19 mouse cellular contexts compared by ENCODE assay signal in genomic region chr3:32676393-32676792, GRCm38 (mm10). TPM values are rescaled to one million over a fixed set of nuclear protein-coding genes. Genes with fewer than 3 reads are reported as not detected.
DNase-seq lines count a peak whose midpoint lies in the region; ATAC-seq and TF ChIP-seq lines count a peak whose summit lies in the region.
"Had no signal": no experiment of that assay in that cellular context is flagged by ENCODE, and none has a peak within 500 bp of the region (broad histone marks: within the 10 kb centered on the region; RNA-seq: fewer than 3 reads in every experiment).

No protein-coding gene starts in this region.

- WGBS in heart, embryonic 12.5 days: 73% methylated on average over 6 of the region's 6 CpGs
- 69% methylated on average over 6 of the region's 6 CpGs for WGBS in lung, postnatal 0 days
- WGBS in stomach, postnatal 0 days: 81% methylated on average over 6 of the region's 6 CpGs

- intact Hi-C loops in heart, postnatal 14 days (cut with DNase I): no loop called here

- H3K9ac ChIP-seq in heart, embryonic 12.5 days: no peak overlapping the region
- no peak overlapping the region for H3K9ac ChIP-seq in lung, postnatal 0 days (replicated peaks; ENCODE audit: low read depth)
- H3K9ac ChIP-seq in stomach, postnatal 0 days (ENCODE audit: low read length): no peak overlapping the region
- H3K9ac ChIP-seq: forebrain, postnatal 0 days; hindbrain, embryonic 15.5 days; limb, embryonic 12.5 days; neural tube, embryonic 13.5 days had no signal

- peak; percentile 59; the same call in 1 of the 2 replicates for ATAC-seq in heart, embryonic 12.5 days (ENCODE audit: insufficient number of reproducible peaks, low FRiP score)
- peak; percentile 43; the same call in 1 of the 2 replicates for ATAC-seq in lung, postnatal 0 days
- peak; percentile 42; the same call in 1 of the 2 replicates for ATAC-seq in stomach, postnatal 0 days (ENCODE audit: low FRiP score, low TSS enrichment)
- ATAC-seq: forebrain, postnatal 0 days had no signal

- no peak for TF ChIP-seq EP300 in lung, postnatal 0 days (IDR thresholded peaks at IDR 0.05)
- TF ChIP-seq EP300 in stomach, postnatal 0 days (optimal IDR thresholded peaks at IDR 0.05): no peak

- H3K27ac ChIP-seq in heart, embryonic 12.5 days (ENCODE audit: poor library complexity, severe bottlenecking): no peak overlapping the region
- H3K27ac ChIP-seq in lung, postnatal 0 days (ENCODE audit: low read length): no peak overlapping the region
- H3K27ac ChIP-seq in stomach, postnatal 0 days (replicated peaks): no peak overlapping the region
- H3K27ac ChIP-seq: hindbrain, embryonic 15.5 days; limb, embryonic 12.5 days; neural tube, embryonic 13.5 days had no signal

- H3K4me3 ChIP-seq in heart, embryonic 12.5 days: no peak overlapping the region
- no peak overlapping the region for H3K4me3 ChIP-seq in lung, postnatal 0 days (ENCODE audit: low read depth, low read length)
- H3K4me3 ChIP-seq in stomach, postnatal 0 days (ENCODE audit: low read depth, low read length): no peak overlapping the region
- H3K4me3 ChIP-seq: hindbrain, embryonic 15.5 days; limb, embryonic 12.5 days; neural tube, embryonic 13.5 days had no signal

- H3K4me1 ChIP-seq in heart, embryonic 12.5 days (replicated peaks): no peaks in the 10 kb centered on the region
- no peaks in the 10 kb centered on the region for H3K4me1 ChIP-seq in lung, postnatal 0 days (ENCODE audit: insufficient read depth, low read depth, low read length)
- H3K4me1 ChIP-seq in stomach, postnatal 0 days (replicated peaks; ENCODE audit: control insufficient read depth, insufficient read depth): no peaks in the 10 kb centered on the region
- H3K4me1 ChIP-seq: hindbrain, embryonic 15.5 days; limb, embryonic 12.5 days; neural tube, embryonic 13.5 days had no signal

- H3K36me3 ChIP-seq in heart, embryonic 12.5 days: no peaks in the 10 kb centered on the region
- no peaks in the 10 kb centered on the region for H3K36me3 ChIP-seq in lung, postnatal 0 days (ENCODE audit: insufficient read depth, low read length)
- H3K36me3 ChIP-seq in stomach, postnatal 0 days (ENCODE audit: control insufficient read depth, insufficient read depth, low read length): no peaks in the 10 kb centered on the region
- H3K36me3 ChIP-seq: hindbrain, embryonic 15.5 days; limb, embryonic 12.5 days; neural tube, embryonic 13.5 days had no signal

- no peaks in the 10 kb centered on the region for H3K27me3 ChIP-seq in heart, embryonic 12.5 days (replicated peaks)
- H3K27me3 ChIP-seq in lung, postnatal 0 days (replicated peaks; ENCODE audit: insufficient read depth, low read length): no peaks in the 10 kb centered on the region
- no peaks in the 10 kb centered on the region for H3K27me3 ChIP-seq in stomach, postnatal 0 days (ENCODE audit: control insufficient read depth, insufficient read depth, low read length)
- H3K27me3 ChIP-seq: hindbrain, embryonic 15.5 days; limb, embryonic 12.5 days; neural tube, embryonic 13.5 days had no signal

- no peak for DNase-seq in heart, postnatal 14 days
- no peak for DNase-seq in lung, postnatal 0 days (ENCODE audit: low spot score)
- no peak for DNase-seq in lung, adult 18-20 months
- peak; percentile 83 for DNase-seq in adrenal gland, postnatal 14 days
- no peak for DNase-seq in stomach, postnatal 0 days (ENCODE audit: low spot score)
- no peak for DNase-seq in spleen, postnatal 4 days (ENCODE audit: low spot score in 2 of 2)
- no peak for DNase-seq in adipocyte (ENCODE audit: low spot score)
- DNase-seq: cerebellum, adult 11 months; cerebellum, postnatal 25 days; forebrain, postnatal 0 days; kidney, adult 11 months; kidney, postnatal 14 days; lung, adult 2 months; lung, postnatal 4 days; thymus, postnatal 14 days had no signal

- H3K9me3 ChIP-seq in heart, embryonic 12.5 days (replicated peaks): no peaks in the 10 kb centered on the region
- no peaks in the 10 kb centered on the region for H3K9me3 ChIP-seq in lung, postnatal 0 days (ENCODE audit: low read length)
- no peaks in the 10 kb centered on the region for H3K9me3 ChIP-seq in stomach, postnatal 0 days (ENCODE audit: control insufficient read depth, low read length)
- H3K9me3 ChIP-seq: hindbrain, embryonic 15.5 days; limb, embryonic 12.5 days; neural tube, embryonic 13.5 days had no signal

- H3K4me2 ChIP-seq in heart, embryonic 12.5 days: no peak overlapping the region
- no peak overlapping the region for H3K4me2 ChIP-seq in lung, postnatal 0 days (replicated peaks; ENCODE audit: low read depth, low read length)
- H3K4me2 ChIP-seq in stomach, postnatal 0 days (replicated peaks; ENCODE audit: low read depth): no peak overlapping the region
- H3K4me2 ChIP-seq: hindbrain, embryonic 15.5 days; limb, embryonic 12.5 days; neural tube, embryonic 13.5 days had no signal

- TF ChIP-seq CTCF in lung, postnatal 0 days (IDR thresholded peaks at IDR 0.05): no peak
- no peak for TF ChIP-seq CTCF in stomach, postnatal 0 days (IDR thresholded peaks at IDR 0.05; ENCODE audit: low read depth)

RNA-seq across cellular contexts. Expression of gene Actl6a, which starts 29.7 kb away (rescaled TPM):
- polyA plus RNA-seq in heart, embryonic 12.5 days (2016; fragmentation: Nextera tagmentation; extraction: Ambion mirVana): 105 and 108 TPM in 2 replicates
- total RNA-seq in heart, postnatal 14 days (2021): 10 to 100 TPM; 21.2 to 24.9 TPM
- polyA plus RNA-seq in lung, postnatal 0 days (2015; fragmentation: Nextera tagmentation; extraction: Ambion mirVana): 78.3 and 79.5 TPM in 2 replicates
- total RNA-seq in adrenal gland, postnatal 14 days (2021): 44.5 and 45.2 TPM in 2 replicates
- 58.0 and 58.6 TPM in 2 replicates for polyA plus RNA-seq in stomach, postnatal 0 days (2015; fragmentation: Nextera tagmentation; extraction: Ambion mirVana)
